Mouse (Mus musculus): Measurements from ENCODE around the gene Tirap.

The Tirap gene

GRCm38 (mm10) chr9:35192983-35193542, 7.0 kb downstream of the Tirap start:
- DNase-seq (ENCODE audit: extremely low read depth, insufficient read length, low spot score), result no peak

- no peak for DNase-seq (ENCODE audit: extremely low read depth, insufficient read length, low spot score)
Observed at GRCm38 (mm10) chr9:35188700-35189099, 11.4 kb downstream of the Tirap start.

- no peak for DNase-seq (ENCODE audit: extremely low read depth, insufficient read length, low spot score)
Observed at GRCm38 (mm10) chr9:35187351-35187903, 12.7 kb downstream of the Tirap start.

- no peak for DNase-seq (ENCODE audit: extremely low read depth, insufficient read length, low spot score)
Observed at GRCm38 (mm10) chr9:35186430-35186829, 13.7 kb downstream of the Tirap start.

GRCm38 (mm10) chr9:35183359-35183758, 16.7 kb downstream of the Tirap start:
- DNase-seq (ENCODE audit: extremely low read depth, insufficient read length, low spot score), result no peak

GRCm38 (mm10) chr9:35182832-35183231, 17.3 kb downstream of the Tirap start:
- DNase-seq (ENCODE audit: extremely low read depth, insufficient read length, low spot score), result no peak

- DNase-seq (ENCODE audit: extremely low read depth, insufficient read length, low spot score), result no peak
Observed at GRCm38 (mm10) chr9:35176124-35176659, 23.9 kb downstream of the Tirap start.

- DNase-seq (ENCODE audit: extremely low read depth, insufficient read length, low spot score), result peak; percentile 92
Observed at GRCm38 (mm10) chr9:35175251-35176123, 24.6 kb downstream of the Tirap start, which contains the start of gene Dcps. Dcps (minus strand) TSS chr9:35176061.

- no peak for DNase-seq (ENCODE audit: extremely low read depth, insufficient read length, low spot score)
Observed at GRCm38 (mm10) chr9:35173331-35173730, 26.8 kb downstream of the Tirap start.

- no peak for DNase-seq (ENCODE audit: extremely low read depth, insufficient read length, low spot score)
Observed at GRCm38 (mm10) chr9:35170071-35170470, 30.0 kb downstream of the Tirap start.

- no peak for DNase-seq (ENCODE audit: extremely low read depth, insufficient read length, low spot score)
Observed at GRCm38 (mm10) chr9:35166798-35167635, 33.1 kb downstream of the Tirap start.

- peak; percentile 19 for DNase-seq (ENCODE audit: extremely low read depth, insufficient read length, low spot score)
Observed at GRCm38 (mm10) chr9:35166144-35166797, 33.8 kb downstream of the Tirap start.

- DNase-seq (ENCODE audit: extremely low read depth, insufficient read length, low spot score), result no peak
Observed at GRCm38 (mm10) chr9:35164142-35164874, 35.8 kb downstream of the Tirap start.

GRCm38 (mm10) chr9:35163011-35163690, 36.9 kb downstream of the Tirap start:
- no peak for DNase-seq (ENCODE audit: extremely low read depth, insufficient read length, low spot score)

- no peak for DNase-seq (ENCODE audit: extremely low read depth, insufficient read length, low spot score)
Observed at GRCm38 (mm10) chr9:35161721-35162120, 38.4 kb downstream of the Tirap start.

GRCm38 (mm10) chr9:35160662-35161061, 39.4 kb downstream of the Tirap start:
- DNase-seq (ENCODE audit: extremely low read depth, insufficient read length, low spot score), result no peak

GRCm38 (mm10) chr9:35158477-35158876, 41.6 kb downstream of the Tirap start:
- no peak for DNase-seq (ENCODE audit: extremely low read depth, insufficient read length, low spot score)

GRCm38 (mm10) chr9:35156862-35157261, 43.2 kb downstream of the Tirap start:
- DNase-seq (ENCODE audit: extremely low read depth, insufficient read length, low spot score), result no peak

Measured in 3134 (cell line).